Mouse (Mus musculus) liver, embryonic 18 days (tissue): ENCODE measurements around the gene Cfap74. TPM values are rescaled to one million over a fixed set of nuclear protein-coding genes. Genes with fewer than 3 reads are reported as not detected.

ENCODE experiments used
- polyA plus RNA-seq: library from polyadenylated mRNA; depleted of rRNA; stranded (reverse); fragments of >200 nt; gene quantifications from 2 replicates; pipeline ENCODE4 v1.2.3, GENCODE M21; 2012; rRNA removed

Gene Cfap74
- 0.08 and 0.09 TPM in 2 replicates for polyA plus RNA-seq

DNA sequence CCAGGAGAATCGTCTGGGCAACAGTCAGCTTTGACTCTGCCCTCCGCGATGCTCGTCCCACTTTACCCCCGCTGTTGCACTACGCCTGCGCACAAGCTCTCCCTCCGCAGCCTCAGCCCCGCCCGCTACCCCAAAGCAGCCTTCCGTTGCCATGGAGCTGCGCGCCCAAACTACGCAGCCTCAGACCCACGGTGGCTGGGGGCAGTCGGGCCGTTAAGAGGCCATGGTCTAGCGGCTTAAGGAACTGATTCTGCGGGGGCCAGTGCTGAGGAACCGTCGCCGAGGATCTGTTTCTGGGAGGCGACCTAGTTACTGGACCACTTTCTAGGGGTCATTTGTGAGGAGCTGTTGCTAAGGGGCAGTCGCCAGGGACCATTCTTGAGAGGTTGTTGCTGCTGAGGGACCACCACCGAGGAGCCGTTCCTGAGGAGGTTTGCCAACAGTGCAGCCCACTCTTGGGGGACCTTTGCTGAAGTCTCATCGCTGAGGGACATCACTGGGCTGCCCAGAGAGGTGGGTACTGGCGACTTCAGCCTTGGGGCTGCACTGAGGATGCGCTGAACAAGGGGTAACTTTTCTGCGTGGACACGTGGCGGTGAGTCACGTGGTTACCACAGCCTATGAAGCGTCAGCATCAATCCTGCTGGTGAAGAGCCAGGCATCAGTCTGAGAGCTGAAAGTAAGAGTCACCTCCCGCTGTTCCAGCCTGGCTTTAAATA lies at the start of gene Cfap74:
Gene Cfap74, plus strand, starts transcription at position 133 of the 719 bp plus-strand sequence.

DNA sequence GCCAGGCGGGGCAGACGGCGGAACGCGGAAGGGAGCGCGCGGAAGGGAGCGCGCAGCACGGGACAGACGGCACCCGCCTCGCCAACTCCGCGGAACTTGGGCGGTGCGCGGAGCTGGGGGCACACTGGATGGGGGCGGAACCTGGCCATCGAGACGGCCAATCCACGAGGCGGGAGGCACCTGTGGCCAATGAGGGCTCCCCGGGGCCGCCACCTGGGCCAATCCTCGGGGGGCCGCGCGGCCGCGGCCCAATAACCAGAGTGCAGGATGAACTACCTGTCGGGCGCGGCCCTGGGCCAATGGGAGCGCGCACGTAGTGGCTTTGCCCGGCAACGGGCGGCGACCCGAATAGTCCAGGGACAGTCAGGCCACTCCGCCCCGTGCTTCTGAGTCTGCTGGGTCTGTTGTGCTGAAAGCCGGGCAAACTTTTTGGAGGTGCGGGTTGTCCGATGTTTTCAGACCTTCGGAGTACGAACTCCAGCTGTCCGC lies 47.6 kb upstream of the Cfap74 start, which contains the start of gene Prkcz:
Gene Prkcz, minus strand, starts transcription at position 59 of the 489 bp plus-strand sequence.

DNA sequence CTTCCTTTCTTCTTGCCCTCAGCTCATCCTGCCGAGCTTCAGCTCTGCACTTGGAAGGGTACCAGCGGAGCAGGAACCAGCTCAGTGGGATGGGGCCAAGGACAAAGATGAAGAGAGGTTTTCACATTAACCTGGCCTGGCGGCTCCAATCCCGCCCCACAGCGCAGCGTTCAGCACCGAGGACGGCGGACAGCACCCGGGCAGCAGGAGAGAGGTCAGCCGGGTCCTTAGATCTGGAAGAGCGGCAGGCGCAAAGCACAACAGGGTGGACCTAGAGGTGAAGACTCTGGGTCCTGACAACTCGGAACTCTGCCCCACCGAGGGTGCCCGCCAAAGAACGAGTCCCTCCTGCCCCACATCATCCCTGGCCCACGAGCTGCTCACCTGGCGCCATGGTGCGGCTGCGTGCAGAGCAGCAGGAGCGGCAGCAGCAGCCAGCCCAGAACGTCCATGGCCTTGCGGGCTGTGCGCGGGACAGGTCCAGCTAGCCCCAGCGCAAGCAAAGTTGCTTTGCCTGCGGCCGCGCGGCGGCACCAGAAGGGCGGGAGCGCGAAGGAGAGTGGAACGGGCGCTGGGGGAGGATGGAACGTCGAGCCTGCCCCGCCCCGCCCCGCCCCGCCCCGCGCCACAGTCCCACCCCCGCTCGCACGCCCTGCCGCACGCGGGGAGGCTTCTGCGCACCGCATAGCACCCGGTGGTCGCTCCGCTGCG lies 11.3 kb upstream of the Cfap74 start, which contains the start of gene Gabrd:
Gene Gabrd, minus strand, starts transcription at position 602 of the 711 bp plus-strand sequence.

DNA sequence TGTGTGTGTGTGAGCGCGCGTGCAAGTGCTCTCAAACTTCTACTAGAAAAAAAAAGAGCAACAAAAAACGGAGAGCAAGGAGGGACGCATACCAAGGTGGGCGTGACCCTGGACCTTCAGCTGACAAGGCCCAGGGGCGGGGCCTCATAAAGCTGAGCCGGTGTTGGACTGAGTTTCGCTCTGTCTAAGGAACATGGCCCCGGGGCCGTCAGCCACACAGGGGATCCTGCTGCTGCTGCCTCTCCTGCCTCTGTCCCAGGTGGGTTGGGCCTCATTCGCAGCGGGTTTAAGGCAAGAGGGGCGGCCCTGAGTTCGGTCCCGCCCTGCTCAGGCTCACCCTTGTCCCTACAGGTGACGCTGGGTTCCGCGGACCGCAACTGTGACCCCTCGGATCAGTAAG lies 60.0 kb downstream of the Cfap74 start, which contains the start of gene Tmem52:
Gene Tmem52, plus strand, starts transcription at position 163 of the 400 bp plus-strand sequence.

DNA sequence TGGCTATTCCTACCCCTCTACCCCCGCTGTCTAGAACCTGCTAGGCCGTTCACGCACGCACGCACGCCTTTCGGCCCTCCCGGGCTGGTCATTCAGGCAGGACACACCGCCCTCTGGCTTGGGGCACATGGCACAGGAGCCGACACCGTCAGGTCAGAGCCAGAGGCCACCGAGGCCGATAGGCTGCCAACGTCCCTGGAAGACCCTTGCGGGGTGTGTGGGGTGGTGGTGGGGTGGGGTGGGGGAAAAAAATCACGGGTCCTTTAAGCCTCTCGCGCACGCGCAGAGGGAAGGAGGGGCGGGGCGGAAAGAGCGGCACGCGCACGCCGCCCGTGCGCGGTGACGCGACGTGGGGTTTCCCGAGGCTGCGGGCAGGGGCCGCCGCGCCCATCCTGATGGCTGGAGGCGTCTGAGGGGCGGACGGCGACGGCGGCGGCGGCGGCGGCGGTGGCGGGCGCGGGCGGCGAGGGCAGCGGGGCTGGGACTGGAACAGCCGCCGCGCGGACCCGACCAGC lies 82.1 kb downstream of the Cfap74 start, which contains the start of gene Gnb1:
Gene Gnb1, plus strand, starts transcription at position 372 of the 515 bp plus-strand sequence.

Other genes starting within 250 kb of the Cfap74 start
- 5.6 and 7.3 TPM in 2 replicates for gene Ski, start 186.6 kb upstream of the Cfap74 start, polyA plus RNA-seq
- gene Faap20, start 159.4 kb upstream of the Cfap74 start, polyA plus RNA-seq, result 16.1 and 16.8 TPM in 2 replicates
- 2.0 and 2.5 TPM in 2 replicates for gene Prkcz, start 47.8 kb upstream of the Cfap74 start, polyA plus RNA-seq
- gene Gabrd, start 11.1 kb upstream of the Cfap74 start, polyA plus RNA-seq, result 0.01 TPM in 1 of 2 replicates, not detected in the other
- gene Tmem52, start 59.9 kb downstream of the Cfap74 start, polyA plus RNA-seq, result 0.38 and 0.43 TPM in 2 replicates
- gene Gnb1, start 82.2 kb downstream of the Cfap74 start, polyA plus RNA-seq, result 118 and 120 TPM in 2 replicates
- gene Nadk, start 153.2 kb downstream of the Cfap74 start, polyA plus RNA-seq, result 46.0 and 46.7 TPM in 2 replicates
- 5.5 and 5.7 TPM in 2 replicates for gene Slc35e2, start 192.2 kb downstream of the Cfap74 start, polyA plus RNA-seq
- 17.0 and 20.1 TPM in 2 replicates for gene Cdk11b, start 215.7 kb downstream of the Cfap74 start, polyA plus RNA-seq
- gene Gm10563, start 236.2 kb downstream of the Cfap74 start, polyA plus RNA-seq, result not detected in 2 replicates
- gene Mmp23, start 244.2 kb downstream of the Cfap74 start, polyA plus RNA-seq, result 8.9 and 9.8 TPM in 2 replicates